Mouse (Mus musculus) liver, embryonic 13.5 days (tissue): ENCODE data around the gene Khk. TPM values are rescaled to one million over a fixed set of nuclear protein-coding genes. Genes with fewer than 3 reads are reported as not detected.

Experiments used
- ATAC-seq: fragments of 200-750 bp; cut with Nextera tagmentation; 2 replicates; pipeline ENCODE4 v1.8.0; 2017; ENCODE audit warnings: low read depth, mild to moderate bottlenecking, moderate number of reproducible peaks, moderate library complexity
- DNase-seq: peaks from one replicate; pipeline ENCODE4 v3.0.0; 2022
- H3K27ac ChIP-seq: fragments of 300-500 bp; sonication (generic); 2 replicates; pipeline ENCODE4 v1.5.1; 2015; ENCODE audit warnings: moderate library complexity, mild to moderate bottlenecking, inconsistent platforms
- H3K27me3 ChIP-seq: fragments of 300-500 bp; sonication (generic); 2 replicates; pipeline ENCODE4 v1.6.1; 2015; ENCODE audit warnings: mild to moderate bottlenecking, inconsistent platforms
- H3K36me3 ChIP-seq: fragments of 300-500 bp; sonication (generic); 2 replicates; pipeline ENCODE4 v1.6.1; 2015; ENCODE audit warnings: mild to moderate bottlenecking, inconsistent platforms
- H3K4me1 ChIP-seq: fragments of 300-500 bp; sonication (generic); replicated peaks from 2 replicates; pipeline ENCODE4 v1.6.1; 2015; ENCODE audit warnings: inconsistent platforms
- H3K4me2 ChIP-seq: fragments of 300-500 bp; sonication (generic); 2 replicates; pipeline ENCODE4 v1.6.1; 2015; ENCODE audit warnings: inconsistent platforms, mild to moderate bottlenecking, moderate library complexity
- H3K4me3 ChIP-seq: fragments of 300-500 bp; sonication (generic); replicated peaks from 2 replicates; pipeline ENCODE4 v1.5.1; 2015; ENCODE audit warnings: mild to moderate bottlenecking, inconsistent platforms
- H3K9ac ChIP-seq: fragments of 300-500 bp; sonication (generic); 2 replicates; pipeline ENCODE4 v1.6.1; 2015; ENCODE audit warnings: mild to moderate bottlenecking, inconsistent platforms
- H3K9me3 ChIP-seq: fragments of 300-500 bp; sonication (generic); replicated peaks from 2 replicates; pipeline ENCODE4 v1.6.1; 2016; ENCODE audit warnings: inconsistent platforms
- WGBS: fragments of 180-500 bp; shearing (Covaris S2); methylation state at CpG from one replicate; pipeline ENCODE4 v1.1.7; 2015; ENCODE audit not compliant: insufficient replicate concordance; 5-methylcytosine and 5-hydroxymethylcytosine counted together
- polyA plus RNA-seq: library from polyadenylated mRNA; unstranded; fragments of >200 nt; fragmentation: Nextera tagmentation; extraction: Ambion mirVana; gene quantifications from 2 replicates; pipeline ENCODE4 v1.2.1, GENCODE M21; 2015

The Khk gene
- polyA plus RNA-seq, 1 experiment from 2014 or later, result 37.6 TPM

DNA sequence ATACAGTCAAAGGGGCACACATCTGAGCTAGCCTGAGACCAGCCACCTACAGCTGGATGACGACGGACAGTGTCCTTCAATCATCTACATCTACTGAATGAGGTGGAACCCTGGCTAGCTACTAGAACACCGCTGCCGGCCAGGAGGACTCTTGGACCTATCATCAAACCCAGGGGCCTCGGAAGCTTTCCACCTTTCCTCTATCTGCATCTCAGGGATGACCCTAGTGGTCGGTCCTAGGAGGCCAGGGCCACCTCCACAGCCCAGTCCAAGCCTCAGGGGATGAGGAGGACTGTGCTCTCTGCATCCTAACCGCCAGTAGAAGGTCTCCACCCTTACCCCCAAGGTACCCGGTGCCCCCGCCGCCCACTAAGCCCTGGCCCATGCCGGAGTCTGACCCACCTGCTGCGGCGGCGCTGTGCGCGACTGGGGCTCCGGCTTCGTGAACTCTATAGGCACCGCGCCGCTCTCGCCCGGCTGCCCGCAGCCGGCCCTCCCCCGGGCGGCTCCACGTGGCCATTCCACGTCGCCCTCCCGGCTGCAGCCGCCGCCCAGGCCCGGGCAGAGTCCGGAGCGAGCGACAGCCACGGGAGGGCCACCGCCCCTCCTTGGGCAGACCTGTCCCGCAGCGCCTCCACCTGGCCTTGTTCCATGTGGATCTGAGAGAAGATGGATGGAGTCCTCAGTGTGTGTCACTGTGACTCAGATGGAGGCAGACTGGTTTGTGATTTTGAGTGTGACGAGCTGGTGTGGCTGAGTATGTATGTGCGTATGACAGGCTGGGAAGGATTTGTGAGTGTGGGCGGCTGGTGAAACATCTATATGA lies 23.9 kb downstream of the Khk start, which contains the start of gene Cgref1:
Gene Cgref1, minus strand, starts transcription at position 636 of the 826 bp plus-strand sequence.
- 8% methylated on average over 44 of the region's 44 CpGs for WGBS
- peaks cover 24% of the 10 kb centered on the region for H3K4me1 ChIP-seq
- no peak within 1 kb of the TSS for H3K27ac ChIP-seq
- H3K4me2 ChIP-seq, result peak within 1 kb of the TSS; percentile 66
- H3K9ac ChIP-seq, result peak within 1 kb of the TSS; percentile 62
- ATAC-seq (no peak; the same call in 1 of the 2 replicates), DNase-seq (peak; percentile 30)
- peaks cover 29% of the 10 kb centered on the region for H3K27me3 ChIP-seq
- H3K9me3 ChIP-seq, result no peaks in the 10 kb centered on the region
- peak within 1 kb of the TSS; percentile 49 for H3K4me3 ChIP-seq
- no peaks in the 10 kb centered on the region for H3K36me3 ChIP-seq

GRCm38 (mm10) chr5:30948620-30949019 lies 27.4 kb downstream of the Khk start:
- Histone ChIP-seq H3K4me1 (peaks cover 33% of the 10 kb centered on the region), H3K4me3 (no peak overlapping the region), H3K27me3 (peaks cover 29% of the 10 kb centered on the region), H3K9ac (no peak overlapping the region), H3K4me2 (no peak overlapping the region), H3K36me3 (peaks cover 13% of the 10 kb centered on the region), H3K9me3 (no peaks in the 10 kb centered on the region), H3K27ac (no peak overlapping the region)
- DNase-seq, result no peak
- no peak for ATAC-seq
- 57% methylated on average over 5 of the region's 5 CpGs for WGBS

GRCm38 (mm10) chr5:30949654-30950326 lies 28.6 kb downstream of the Khk start:
- under 1% methylated on average over 31 of the region's 31 CpGs for WGBS
- peaks cover 30% of the 10 kb centered on the region for H3K4me1 ChIP-seq

GRCm38 (mm10) chr5:30950451-30950850 lies 29.2 kb downstream of the Khk start:
- H3K4me3 ChIP-seq, result peak overlapping the region; percentile 76
- DNase-seq, result no peak
- peak overlapping the region; percentile 79 for H3K9ac ChIP-seq
- no peaks in the 10 kb centered on the region for H3K9me3 ChIP-seq
- peaks cover 23% of the 10 kb centered on the region for H3K4me1 ChIP-seq
- peak overlapping the region; percentile 68 for H3K27ac ChIP-seq
- 69% methylated on average over 4 of the region's 4 CpGs for WGBS
- H3K36me3 ChIP-seq, result peaks cover 31% of the 10 kb centered on the region
- peak; percentile 5; the same call in 1 of the 2 replicates for ATAC-seq
- peaks cover 14% of the 10 kb centered on the region; the same call in 1 of the 2 replicates for H3K27me3 ChIP-seq
- H3K4me2 ChIP-seq, result peak overlapping the region; percentile 88

More at GRCm38 (mm10) chr5:30949654-30950326, 28.6 kb downstream of the Khk start:
- H3K9ac ChIP-seq, result peak overlapping the region; percentile 79
- H3K36me3 ChIP-seq, result peaks cover 24% of the 10 kb centered on the region
- peak overlapping the region; percentile 68 for H3K27ac ChIP-seq
- H3K27me3 ChIP-seq, result peaks cover 21% of the 10 kb centered on the region
- ATAC-seq, result peak; percentile 89
- peak; percentile 91 for DNase-seq
- H3K4me3 ChIP-seq, result peak overlapping the region; percentile 76
- H3K9me3 ChIP-seq, result no peaks in the 10 kb centered on the region
- H3K4me2 ChIP-seq, result peak overlapping the region; percentile 88

GRCm38 (mm10) chr5:30950922-30951321 lies 29.7 kb downstream of the Khk start:
- Histone ChIP-seq H3K4me2 (peak overlapping the region; percentile 88), H3K27ac (no peak overlapping the region), H3K4me3 (peak overlapping the region; percentile 76), H3K9me3 (no peaks in the 10 kb centered on the region), H3K9ac (0 out of 2 replicates have a peak overlapping the region, but pooled peaks have one; percentile 79), H3K4me1 (peaks cover 23% of the 10 kb centered on the region), H3K27me3 (peaks cover 9% of the 10 kb centered on the region; the same call in 1 of the 2 replicates), H3K36me3 (peaks cover 36% of the 10 kb centered on the region)
- ATAC-seq (no peak), DNase-seq (no peak)
- 80% methylated on average over 2 of the region's 2 CpGs for WGBS

GRCm38 (mm10) chr5:30951706-30952105 lies 30.5 kb downstream of the Khk start:
- peaks cover 23% of the 10 kb centered on the region for H3K4me1 ChIP-seq
- H3K4me3 ChIP-seq, result no peak overlapping the region
- no peak overlapping the region for H3K9ac ChIP-seq
- H3K9me3 ChIP-seq, result no peaks in the 10 kb centered on the region
- DNase-seq, result no peak
- peaks cover 38% of the 10 kb centered on the region for H3K36me3 ChIP-seq
- no peak for ATAC-seq
- H3K27me3 ChIP-seq, result peaks cover 5% of the 10 kb centered on the region; the same call in 1 of the 2 replicates
- 77% methylated on average over 6 of the region's 6 CpGs for WGBS
- no peak overlapping the region for H3K27ac ChIP-seq
- H3K4me2 ChIP-seq, result no peak overlapping the region

- DNase-seq (no peak), ATAC-seq (no peak)
- Histone ChIP-seq H3K4me3 (no peak overlapping the region), H3K9ac (no peak overlapping the region), H3K36me3 (peaks cover 43% of the 10 kb centered on the region), H3K27ac (no peak overlapping the region), H3K9me3 (no peaks in the 10 kb centered on the region), H3K4me2 (no peak overlapping the region), H3K27me3 (no peaks in the 10 kb centered on the region), H3K4me1 (peaks cover 26% of the 10 kb centered on the region)
- WGBS, result 68% methylated on average over 5 of the region's 5 CpGs
These were observed 31.3 kb downstream of the Khk start for GRCm38 (mm10) chr5:30952551-30952950.

DNA sequence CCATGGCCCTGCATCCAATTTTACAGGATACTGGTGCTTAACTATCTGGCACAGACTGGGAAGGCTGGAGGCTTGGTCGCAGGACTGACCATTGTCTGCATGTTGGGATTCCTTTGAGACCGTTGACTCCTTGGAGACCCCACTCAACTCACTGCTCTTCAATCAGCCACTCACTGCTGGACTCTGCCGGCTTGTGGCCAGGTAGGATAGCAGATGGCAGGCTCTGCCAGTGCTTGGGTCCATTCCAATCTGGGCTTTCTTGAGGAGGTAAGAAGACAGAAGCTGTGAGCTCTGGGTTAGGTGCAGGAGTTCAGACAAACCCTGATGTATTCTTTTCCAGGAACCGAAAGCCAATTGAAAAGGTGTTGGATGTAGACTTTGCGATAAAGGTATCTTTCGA lies 32.8 kb downstream of the Khk start:
- no peak overlapping the region for H3K4me3 ChIP-seq
- DNase-seq (no peak), ATAC-seq (no peak)
- no peaks in the 10 kb centered on the region for H3K27me3 ChIP-seq
- H3K9me3 ChIP-seq, result no peaks in the 10 kb centered on the region
- no peak overlapping the region for H3K9ac ChIP-seq
- H3K27ac ChIP-seq, result no peak overlapping the region
- 88% methylated on average over 6 of the region's 6 CpGs for WGBS
- H3K4me2 ChIP-seq, result no peak overlapping the region
- H3K36me3 ChIP-seq, result peaks cover 57% of the 10 kb centered on the region
- peaks cover 35% of the 10 kb centered on the region for H3K4me1 ChIP-seq

- Histone ChIP-seq H3K27me3 (no peaks in the 10 kb centered on the region), H3K27ac (no peak overlapping the region), H3K9me3 (no peaks in the 10 kb centered on the region), H3K9ac (no peak overlapping the region), H3K4me1 (peaks cover 35% of the 10 kb centered on the region), H3K4me2 (no peak overlapping the region), H3K36me3 (peaks cover 57% of the 10 kb centered on the region), H3K4me3 (no peak overlapping the region)
- WGBS, result 82% methylated on average over 9 of the region's 9 CpGs
- ATAC-seq (no peak), DNase-seq (no peak)
These were observed 33.3 kb downstream of the Khk start for GRCm38 (mm10) chr5:30954556-30954955.

DNA sequence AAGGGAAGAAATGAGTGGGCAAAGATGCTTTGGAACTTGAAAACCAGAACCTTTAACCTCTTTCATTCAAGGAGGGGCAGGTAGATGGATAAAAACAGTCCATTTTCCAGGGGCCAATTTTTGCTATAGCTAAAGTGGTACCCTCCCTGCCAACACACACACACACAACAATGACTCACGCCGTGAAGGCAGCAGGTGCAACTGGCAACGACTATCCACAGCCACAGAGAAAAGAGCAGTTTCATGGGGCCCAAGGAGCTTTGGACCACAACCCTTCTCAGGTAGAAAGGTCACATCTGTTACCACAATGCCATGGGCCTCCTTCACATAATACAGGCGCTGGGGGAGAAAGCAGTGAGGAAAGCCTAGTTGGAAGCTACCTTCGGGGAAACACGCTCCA lies 34.5 kb downstream of the Khk start:
- no peak overlapping the region for H3K9ac ChIP-seq
- ATAC-seq (no peak), DNase-seq (no peak)
- peaks cover 30% of the 10 kb centered on the region for H3K4me1 ChIP-seq
- H3K36me3 ChIP-seq, result peaks cover 57% of the 10 kb centered on the region
- H3K4me3 ChIP-seq, result no peak overlapping the region
- WGBS, result 88% methylated on average over 6 of the region's 6 CpGs
- H3K27ac ChIP-seq, result no peak overlapping the region
- no peaks in the 10 kb centered on the region for H3K9me3 ChIP-seq
- no peak overlapping the region for H3K4me2 ChIP-seq
- no peaks in the 10 kb centered on the region for H3K27me3 ChIP-seq

GRCm38 (mm10) chr5:30957891-30958290 lies 36.7 kb downstream of the Khk start:
- no peak for DNase-seq
- H3K9ac ChIP-seq, result peak overlapping the region; percentile 26; the same call in 1 of the 2 replicates
- H3K27me3 ChIP-seq, result no peaks in the 10 kb centered on the region
- 84% methylated on average over 6 of the region's 6 CpGs for WGBS
- no peak overlapping the region for H3K27ac ChIP-seq
- H3K36me3 ChIP-seq, result peaks cover 51% of the 10 kb centered on the region
- no peak for ATAC-seq
- peak overlapping the region; percentile 86; the same call in 1 of the 2 replicates for H3K4me3 ChIP-seq
- H3K9me3 ChIP-seq, result no peaks in the 10 kb centered on the region
- H3K4me1 ChIP-seq, result peaks cover 38% of the 10 kb centered on the region
- H3K4me2 ChIP-seq, result peak overlapping the region; percentile 91
